Mouse (Mus musculus) heart, embryonic 16.5 days (tissue): Measurements from ENCODE around the gene Zbtb16. TPM values are rescaled to one million over a fixed set of nuclear protein-coding genes. Genes with fewer than 3 reads are reported as not detected.

Experiments
- ATAC-seq: fragments of 200-750 bp; cut with Nextera tagmentation; replicated peaks from 2 replicates; pipeline ENCODE4 v1.8.0; 2017; ENCODE audit warnings: moderate number of reproducible peaks; ENCODE audit not compliant: insufficient read depth, low FRiP score; ENCODE audit errors: extremely low read depth
- H3K27ac ChIP-seq: fragments of 300-500 bp; sonication (generic); 2 replicates; pipeline ENCODE4 v1.5.1; 2014; ENCODE audit warnings: mild to moderate bottlenecking, low read length, control low read depth, moderate library complexity
- H3K27me3 ChIP-seq: fragments of 300-500 bp; sonication (generic); 2 replicates; pipeline ENCODE4 v1.6.1; 2014; ENCODE audit warnings: low read length, mixed read lengths; ENCODE audit not compliant: control insufficient read depth, insufficient read depth
- H3K36me3 ChIP-seq: fragments of 300-500 bp; sonication (generic); 2 replicates; pipeline ENCODE4 v1.6.1; 2014; ENCODE audit not compliant: control insufficient read depth, insufficient read depth
- H3K4me1 ChIP-seq: fragments of 300-500 bp; sonication (generic); 2 replicates; pipeline ENCODE4 v1.6.1; 2014; ENCODE audit warnings: low read length, mixed read lengths; ENCODE audit not compliant: control insufficient read depth, insufficient read depth
- H3K4me2 ChIP-seq: fragments of 300-500 bp; sonication (generic); 2 replicates; pipeline ENCODE4 v1.6.1; 2014; ENCODE audit warnings: low read depth, mild to moderate bottlenecking, control low read depth, low read length
- H3K4me3 ChIP-seq: fragments of 300-500 bp; sonication (generic); 2 replicates; pipeline ENCODE4 v1.5.1; 2014; ENCODE audit warnings: mild to moderate bottlenecking, control low read depth, low read length
- H3K9ac ChIP-seq: fragments of 300-500 bp; sonication (generic); 2 replicates; pipeline ENCODE4 v1.6.1; 2014; ENCODE audit warnings: low read length, control low read depth
- H3K9me3 ChIP-seq: fragments of 300-500 bp; sonication (generic); replicated peaks from 2 replicates; pipeline ENCODE4 v1.6.1; 2016; ENCODE audit warnings: low read length; ENCODE audit not compliant: control insufficient read depth
- WGBS: fragments of 180-500 bp; shearing (Covaris S2); extraction: QIAGEN DNeasy Blood & Tissue Kit; methylation state at CpG from one replicate; pipeline ENCODE4 v1.1.7; 2014; 5-methylcytosine and 5-hydroxymethylcytosine counted together
- polyA plus RNA-seq: library from polyadenylated mRNA; unstranded; fragments of >200 nt; fragmentation: Nextera tagmentation; extraction: Ambion mirVana; gene quantifications from 2 replicates; pipeline ENCODE4 v1.2.1, GENCODE M21; 2015

The Zbtb16 gene
- polyA plus RNA-seq, 1 experiment from 2014 or later = 10.4 TPM

- H3K4me2 ChIP-seq = no peak overlapping the region
- no peak overlapping the region for H3K27ac ChIP-seq
- 50% methylated on average over 13 of the region's 13 CpGs for whole genome bisulfite sequencing
- H3K9me3 ChIP-seq = peaks cover 6% of the 10 kb centered on the region
- no peak for ATAC-seq
- peaks cover 21% of the 10 kb centered on the region for H3K4me1 ChIP-seq
- H3K36me3 ChIP-seq = no peaks in the 10 kb centered on the region
- H3K27me3 ChIP-seq = peaks cover 2% of the 10 kb centered on the region
- H3K4me3 ChIP-seq = no peak overlapping the region
- no peak overlapping the region for H3K9ac ChIP-seq
Measured at GRCm38 (mm10) chr9:48644926-48645647, 190.9 kb downstream of the Zbtb16 start.

- H3K27ac ChIP-seq = no peak overlapping the region
- no peak for ATAC-seq
- no peak overlapping the region for H3K9ac ChIP-seq
- peaks cover 15% of the 10 kb centered on the region for H3K4me1 ChIP-seq
- peaks cover 2% of the 10 kb centered on the region for H3K27me3 ChIP-seq
- H3K4me3 ChIP-seq = no peak overlapping the region
- H3K4me2 ChIP-seq = no peak overlapping the region
- H3K36me3 ChIP-seq = no peaks in the 10 kb centered on the region
- WGBS = 78% methylated on average over 3 of the region's 3 CpGs
- H3K9me3 ChIP-seq = peaks cover 6% of the 10 kb centered on the region
Measured at GRCm38 (mm10) chr9:48644376-48644775, 191.6 kb downstream of the Zbtb16 start.

GRCm38 (mm10) chr9:48641636-48642035 is 194.4 kb downstream of the Zbtb16 start:
- 85% methylated on average over 8 of the region's 8 CpGs for WGBS
- peaks cover 4% of the 10 kb centered on the region; the same call in 1 of the 2 replicates for H3K27me3 ChIP-seq
- no peaks in the 10 kb centered on the region for H3K4me1 ChIP-seq
- H3K4me3 ChIP-seq = no peak overlapping the region
- ATAC-seq = no peak
- no peak overlapping the region for H3K27ac ChIP-seq
- H3K36me3 ChIP-seq = no peaks in the 10 kb centered on the region
- no peak overlapping the region for H3K9ac ChIP-seq
- no peak overlapping the region for H3K4me2 ChIP-seq
- peaks cover 6% of the 10 kb centered on the region for H3K9me3 ChIP-seq

- H3K27me3 ChIP-seq = peaks cover 4% of the 10 kb centered on the region; the same call in 1 of the 2 replicates
- no peak overlapping the region for H3K4me2 ChIP-seq
- no peak overlapping the region for H3K9ac ChIP-seq
- no peaks in the 10 kb centered on the region for H3K36me3 ChIP-seq
- H3K27ac ChIP-seq = no peak overlapping the region
- 73% methylated on average over 8 of the region's 8 CpGs for WGBS
- peaks cover 6% of the 10 kb centered on the region for H3K9me3 ChIP-seq
- H3K4me3 ChIP-seq = no peak overlapping the region
- H3K4me1 ChIP-seq = no peaks in the 10 kb centered on the region
- no peak for ATAC-seq
Measured at GRCm38 (mm10) chr9:48640881-48641280, 195.1 kb downstream of the Zbtb16 start.

- Histone ChIP-seq H3K36me3 (no peaks in the 10 kb centered on the region), H3K9ac (no peak overlapping the region), H3K4me1 (no peaks in the 10 kb centered on the region), H3K9me3 (no peaks in the 10 kb centered on the region), H3K27ac (no peak overlapping the region), H3K4me2 (no peak overlapping the region), H3K27me3 (peaks cover 4% of the 10 kb centered on the region; the same call in 1 of the 2 replicates), H3K4me3 (no peak overlapping the region)
- no peak for ATAC-seq
- 59% methylated on average over 15 of the region's 15 CpGs for WGBS
Measured at GRCm38 (mm10) chr9:48638176-48638803, 197.7 kb downstream of the Zbtb16 start.

- no peak overlapping the region for H3K4me3 ChIP-seq
- H3K27ac ChIP-seq = no peak overlapping the region
- no peak overlapping the region for H3K4me2 ChIP-seq
- no peak for ATAC-seq
- WGBS = 90% methylated on average over 7 of the region's 7 CpGs
- no peaks in the 10 kb centered on the region for H3K36me3 ChIP-seq
- no peak overlapping the region for H3K9ac ChIP-seq
- H3K4me1 ChIP-seq = no peaks in the 10 kb centered on the region
- no peaks in the 10 kb centered on the region for H3K9me3 ChIP-seq
- peaks cover 4% of the 10 kb centered on the region; the same call in 1 of the 2 replicates for H3K27me3 ChIP-seq
Measured at GRCm38 (mm10) chr9:48637161-48637560, 198.9 kb downstream of the Zbtb16 start.

GRCm38 (mm10) chr9:48635576-48636350 is 200.3 kb downstream of the Zbtb16 start:
- H3K27ac ChIP-seq = no peak overlapping the region
- H3K9ac ChIP-seq = no peak overlapping the region
- peak overlapping the region; percentile 18; the same call in 1 of the 2 replicates for H3K4me3 ChIP-seq
- H3K4me1 ChIP-seq = no peaks in the 10 kb centered on the region
- H3K4me2 ChIP-seq = peak overlapping the region; percentile 47; the same call in 1 of the 2 replicates
- WGBS = 32% methylated on average over 18 of the region's 18 CpGs
- no peak for ATAC-seq
- H3K36me3 ChIP-seq = no peaks in the 10 kb centered on the region
- H3K27me3 ChIP-seq = peaks cover 4% of the 10 kb centered on the region; the same call in 1 of the 2 replicates
- H3K9me3 ChIP-seq = no peaks in the 10 kb centered on the region

GRCm38 (mm10) chr9:48633147-48633546 is 202.9 kb downstream of the Zbtb16 start:
- no peaks in the 10 kb centered on the region for H3K4me1 ChIP-seq
- ATAC-seq = no peak
- peaks cover 4% of the 10 kb centered on the region; the same call in 1 of the 2 replicates for H3K27me3 ChIP-seq
- H3K36me3 ChIP-seq = no peaks in the 10 kb centered on the region
- H3K9me3 ChIP-seq = no peaks in the 10 kb centered on the region
- H3K4me2 ChIP-seq = no peak overlapping the region
- H3K9ac ChIP-seq = no peak overlapping the region
- H3K4me3 ChIP-seq = no peak overlapping the region
- H3K27ac ChIP-seq = no peak overlapping the region
- 80% methylated on average over 6 of the region's 6 CpGs for WGBS
